Mouse (Mus musculus) kidney, adult 2 months (tissue): ENCODE results near the gene Cntn5.

ENCODE experiments used
- CTCF ChIP-seq: fragments of 200-500 bp; conservative IDR thresholded peaks from 2 replicates; pipeline ENCODE4 v1.5.1; 2011; ENCODE audit warnings: low read depth, mild to moderate bottlenecking, control low read depth, low read length, moderate library complexity, mixed read lengths; ENCODE audit not compliant: insufficient read depth, insufficient read length
- POLR2A ChIP-seq: fragments of 200-500 bp; IDR thresholded peaks from one replicate; pipeline ENCODE4 v1.6.1; 2011; ENCODE audit warnings: low read depth, low read length, control low read depth

DNA sequence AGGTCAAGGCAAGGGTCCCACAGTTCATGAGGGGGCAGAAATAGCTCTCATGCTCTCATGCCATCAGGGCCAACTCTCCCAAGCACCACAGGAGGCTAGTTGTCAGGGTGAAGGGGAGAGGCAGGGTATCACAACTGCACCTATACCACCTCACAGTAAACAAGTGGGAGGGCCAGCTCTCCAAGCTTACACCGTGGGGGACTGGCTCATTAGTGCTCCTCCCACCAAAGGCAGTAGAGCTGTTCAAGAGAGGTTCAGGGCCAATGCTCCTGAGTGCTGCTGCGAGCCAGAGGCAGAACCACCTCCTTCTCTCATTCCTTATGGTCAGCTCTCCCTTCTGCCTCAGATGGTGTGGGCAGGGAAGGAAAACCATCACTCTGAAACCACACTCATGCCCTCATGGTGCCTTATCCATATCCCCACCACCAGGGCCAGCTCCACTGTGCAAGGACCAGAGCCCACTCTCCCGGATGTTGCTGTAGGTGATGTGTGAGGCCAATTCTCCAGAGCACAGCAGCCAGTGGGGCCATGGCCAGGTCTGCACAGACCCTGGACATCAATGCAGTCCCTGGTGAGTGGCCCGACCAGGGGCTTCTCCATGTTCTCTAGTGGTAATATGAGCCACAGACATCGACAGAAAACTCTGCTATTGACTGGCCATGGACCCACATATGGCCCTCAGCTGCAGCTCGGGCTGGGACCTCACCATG lies 538.2 kb downstream of the Cntn5 start:
- TF ChIP-seq CTCF (no peak), POLR2A (no peak)
